Mouse (Mus musculus) thymus, adult 2 months (tissue): Measurements from ENCODE around the gene Zfp444. TPM values are rescaled to one million over a fixed set of nuclear protein-coding genes. Genes with fewer than 3 reads are reported as not detected.
A peak's percentile ranks its signal among the peaks of the same experiment; 100 is the strongest.
"Not testable (repeated sequence)": the region's sequence is repeated elsewhere in the genome, so short reads cannot be mapped to it uniquely, and the experiment has no call there.

Experiments
- DNase-seq: peaks from one replicate; pipeline ENCODE4 v3.0.0; 2021
- H3K27ac ChIP-seq: fragments of 200-500 bp; 2 replicates; pipeline ENCODE4 v1.5.1; 2012; ENCODE audit warnings: low read length, control low read depth; ENCODE audit not compliant: control insufficient read depth, insufficient read depth
- H3K27me3 ChIP-seq: fragments of 200-500 bp; 2 replicates; pipeline ENCODE4 v1.6.1; 2012; ENCODE audit warnings: mild to moderate bottlenecking, low read length, moderate library complexity, mixed read lengths; ENCODE audit not compliant: control insufficient read depth, insufficient read depth
- H3K36me3 ChIP-seq: fragments of 200-500 bp; 2 replicates; pipeline ENCODE4 v1.6.1; 2012; ENCODE audit warnings: mild to moderate bottlenecking, low read length, moderate library complexity; ENCODE audit not compliant: control insufficient read depth, insufficient read depth
- H3K4me1 ChIP-seq: fragments of 200-500 bp; replicated peaks from 2 replicates; pipeline ENCODE4 v1.6.1; 2012; ENCODE audit warnings: low read length; ENCODE audit not compliant: control insufficient read depth, insufficient read depth
- H3K4me3 ChIP-seq: fragments of 200-500 bp; 2 replicates; pipeline ENCODE4 v1.5.1; 2012; ENCODE audit warnings: mild to moderate bottlenecking, low read length, control low read depth, moderate library complexity; ENCODE audit not compliant: control insufficient read depth, insufficient read depth
- CTCF ChIP-seq: fragments of 200-500 bp; IDR thresholded peaks from 2 replicates; pipeline ENCODE4 v1.5.1; 2012; ENCODE audit warnings: mild to moderate bottlenecking, control low read depth, low read length, moderate library complexity, borderline replicate concordance; ENCODE audit not compliant: control insufficient read depth, poor library complexity, insufficient read depth; ENCODE audit errors: extremely low read depth
- POLR2A ChIP-seq: fragments of 200-500 bp; IDR thresholded peaks from 2 replicates; pipeline ENCODE4 v1.6.1; 2012; ENCODE audit warnings: mild to moderate bottlenecking, low read length, control low read depth, moderate library complexity; ENCODE audit not compliant: control insufficient read depth, poor library complexity, insufficient read depth; ENCODE audit errors: extremely low read depth
- WGBS: fragments of 180-500 bp; shearing (Covaris S2); methylation state at CpG from one replicate; pipeline ENCODE4 v1.1.7; 2018; 5-methylcytosine and 5-hydroxymethylcytosine counted together
- polyA plus RNA-seq: library from polyadenylated mRNA; depleted of rRNA; stranded (reverse); fragments of >200 nt; gene quantifications from 2 replicates; pipeline ENCODE4 v1.2.3, GENCODE M21; 2012

Zfp444 gene
- polyA plus RNA-seq, 1 experiment, result 73.1 TPM

- Histone ChIP-seq H3K27me3 (no peaks in the 10 kb centered on the region), H3K36me3 (no peaks in the 10 kb centered on the region), H3K4me1 (peaks cover 11% of the 10 kb centered on the region), H3K27ac (peak overlapping the region; percentile 73), H3K4me3 (peak overlapping the region; percentile 62)
- DNase-seq, result peak; percentile 80
- no peak for TF ChIP-seq POLR2A
- 0 out of 2 replicates have a peak, but pooled peaks have one; percentile 21 for TF ChIP-seq CTCF
- WGBS, result under 1% methylated on average over 24 of the region's 24 CpGs
Measured at GRCm38 (mm10) chr7:6171444-6172005, 501 bp upstream of the Zfp444 start.

GRCm38 (mm10) chr7:6172674-6173244, 733 bp downstream of the Zfp444 start:
- no peaks in the 10 kb centered on the region for H3K36me3 ChIP-seq
- 3% methylated on average over 28 of the region's 28 CpGs for WGBS
- H3K4me3 ChIP-seq, result peak overlapping the region; percentile 62
- no peak for TF ChIP-seq POLR2A
- TF ChIP-seq CTCF, result no peak
- H3K27me3 ChIP-seq, result no peaks in the 10 kb centered on the region
- H3K27ac ChIP-seq, result peak overlapping the region; percentile 19; the same call in 1 of the 2 replicates
- no peak for DNase-seq
- H3K4me1 ChIP-seq, result peaks cover 11% of the 10 kb centered on the region

GRCm38 (mm10) chr7:6173872-6174271, 1.8 kb downstream of the Zfp444 start:
- no peak for DNase-seq
- Histone ChIP-seq H3K27ac (no peak overlapping the region), H3K27me3 (no peaks in the 10 kb centered on the region), H3K4me1 (peaks cover 11% of the 10 kb centered on the region), H3K4me3 (no peak overlapping the region), H3K36me3 (no peaks in the 10 kb centered on the region)
- 95% methylated on average over 8 of the region's 8 CpGs for WGBS
- TF ChIP-seq CTCF, result no peak
- no peak for TF ChIP-seq POLR2A

- H3K27me3 ChIP-seq, DNase-seq, H3K4me3 ChIP-seq, H3K27ac ChIP-seq, H3K36me3 ChIP-seq: not testable (repeated sequence)
- WGBS, result 55% methylated on average over 9 of the region's 9 CpGs
- peaks cover 11% of the 10 kb centered on the region for H3K4me1 ChIP-seq
Measured at GRCm38 (mm10) chr7:6174365-6174987, 2.5 kb downstream of the Zfp444 start.

- Histone ChIP-seq H3K27ac (no peak overlapping the region), H3K36me3 (no peaks in the 10 kb centered on the region), H3K4me1 (0 out of 2 replicates have a peak, but pooled peaks cover 2% of the 10 kb centered on the region), H3K27me3 (no peaks in the 10 kb centered on the region), H3K4me3 (no peak overlapping the region)
- TF ChIP-seq POLR2A, result no peak
- TF ChIP-seq CTCF, result no peak
- no peak for DNase-seq
Measured at GRCm38 (mm10) chr7:6179013-6179412, 7.0 kb downstream of the Zfp444 start.

GRCm38 (mm10) chr7:6182882-6183281, 10.9 kb downstream of the Zfp444 start:
- Histone ChIP-seq H3K4me1 (no peaks in the 10 kb centered on the region; the same call in 1 of the 2 replicates), H3K36me3 (peaks cover 6% of the 10 kb centered on the region; the same call in 1 of the 2 replicates), H3K27ac (no peak overlapping the region), H3K27me3 (no peaks in the 10 kb centered on the region), H3K4me3 (no peak overlapping the region)
- no peak for DNase-seq
- no peak for TF ChIP-seq CTCF
- no peak for TF ChIP-seq POLR2A
